Mouse (Mus musculus) CD4-positive, CD25-positive, alpha-beta regulatory T cell (primary cell): ENCODE results near the gene D930048N14Rik. TPM values are rescaled to one million over a fixed set of nuclear protein-coding genes. Genes with fewer than 3 reads are reported as not detected.

Source experiments
- polyA plus RNA-seq: library from polyadenylated mRNA; unstranded; fragments of 100-300 nt; shearing (Covaris generic); gene quantifications from one replicate; pipeline ENCODE4 v1.2.1, GENCODE M21; 2017

D930048N14Rik gene
- polyA plus RNA-seq, result 1.7 TPM

GRCm38 (mm10) chr11:51650691-51651515 lies at the start of gene D930048N14Rik, which contains the start of gene N4bp3:
D930048N14Rik (plus strand) TSS chr11:51650954.
N4bp3 (minus strand) TSS chr11:51650842.

GRCm38 (mm10) chr11:51606447-51607095 lies 44.2 kb upstream of the D930048N14Rik start, which contains the start of gene Hnrnpab:
Hnrnpab (minus strand) TSS chr11:51606847.

GRCm38 (mm10) chr11:51619409-51620060 lies 31.2 kb upstream of the D930048N14Rik start, which contains the start of gene Nhp2:
Nhp2 (plus strand) TSS chr11:51619735.

GRCm38 (mm10) chr11:51635525-51636322 lies 15.0 kb upstream of the D930048N14Rik start, which contains the start of gene Rmnd5b:
Rmnd5b (minus strand) TSS chr11:51635896.

GRCm38 (mm10) chr11:51688330-51689328 lies 37.9 kb downstream of the D930048N14Rik start, which contains the start of gene 0610009B22Rik:
0610009B22Rik (minus strand) TSS chr11:51688874.

Other genes starting within 250 kb of the D930048N14Rik start
- 25.4 TPM for gene Phykpl, start 66.2 kb upstream of the D930048N14Rik start, polyA plus RNA-seq
- 523 TPM for gene Hnrnpab, start 44.1 kb upstream of the D930048N14Rik start, polyA plus RNA-seq
- 100 TPM for gene Nhp2, start 31.2 kb upstream of the D930048N14Rik start, polyA plus RNA-seq
- 84.9 TPM for gene Rmnd5b, start 15.1 kb upstream of the D930048N14Rik start, polyA plus RNA-seq
- gene N4bp3, start 112 bp upstream of the D930048N14Rik start, polyA plus RNA-seq, result 5.6 TPM
- 12.1 TPM for gene 0610009B22Rik, start 37.9 kb downstream of the D930048N14Rik start, polyA plus RNA-seq
- 37.7 TPM for gene Sec24a, start 112.7 kb downstream of the D930048N14Rik start, polyA plus RNA-seq
- 113 TPM for gene Sar1b, start 112.7 kb downstream of the D930048N14Rik start, polyA plus RNA-seq
- 7.1 TPM for gene Jade2, start 206.7 kb downstream of the D930048N14Rik start, polyA plus RNA-seq